Mouse (Mus musculus) thymus, adult 2 months (tissue): Measurements from ENCODE around the gene Chrm3.

Experiments
- CTCF ChIP-seq: fragments of 200-500 bp; IDR thresholded peaks from 2 replicates; pipeline ENCODE4 v1.5.1; 2012; ENCODE audit warnings: mild to moderate bottlenecking, control low read depth, low read length, moderate library complexity, borderline replicate concordance; ENCODE audit not compliant: control insufficient read depth, poor library complexity, insufficient read depth; ENCODE audit errors: extremely low read depth
- POLR2A ChIP-seq: fragments of 200-500 bp; IDR thresholded peaks from 2 replicates; pipeline ENCODE4 v1.6.1; 2012; ENCODE audit warnings: mild to moderate bottlenecking, low read length, control low read depth, moderate library complexity; ENCODE audit not compliant: control insufficient read depth, poor library complexity, insufficient read depth; ENCODE audit errors: extremely low read depth

DNA sequence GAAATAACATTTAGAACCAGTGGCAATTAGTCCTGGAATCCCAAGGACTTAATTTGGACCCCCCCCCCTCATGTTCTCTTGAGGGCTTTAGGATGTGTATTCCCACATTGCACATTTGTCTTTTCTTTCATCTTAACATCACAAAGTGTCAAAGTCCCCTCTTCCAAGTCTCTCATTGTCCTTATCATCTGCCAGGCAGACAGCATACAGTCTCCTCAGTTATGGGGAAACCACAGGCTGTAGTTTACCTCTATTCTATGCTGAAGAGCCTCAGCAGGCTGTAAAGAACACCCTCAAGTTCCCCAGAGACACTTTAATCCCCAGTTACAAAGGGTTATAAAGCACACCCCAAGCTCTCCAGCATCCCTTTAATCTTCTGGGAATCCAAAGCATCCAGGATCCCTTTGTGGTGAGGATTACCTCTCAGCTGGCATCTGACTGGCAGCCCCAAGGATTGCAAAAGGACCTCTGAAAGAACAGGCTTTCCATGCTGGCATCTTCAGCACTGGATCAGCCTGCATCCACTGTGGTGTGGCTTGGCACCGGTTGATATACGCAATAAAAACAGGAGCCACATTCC lies 386.8 kb downstream of the Chrm3 start:
- TF ChIP-seq CTCF, result no peak
- TF ChIP-seq POLR2A, result no peak
